Mouse (Mus musculus): ENCODE measurements at regions not wholly inside any gene's neighbourhood (a gene's known extent, or its start where the extent isn't known, plus 50 kb on each side); places are given as distances from the start of the nearest gene placed in this dataset.

GRCm38 (mm10) chr16:27138384-27138783 lies 146.9 kb upstream of the Gmnc start:
- in situ Hi-C loops (cut with MboI, MseI) = loop anchor here in 1 of 2 experiments (5.0 kb wide), 2 partner anchors 319 to 901 kb away; no protein-coding TSS in a partner anchor

DNA sequence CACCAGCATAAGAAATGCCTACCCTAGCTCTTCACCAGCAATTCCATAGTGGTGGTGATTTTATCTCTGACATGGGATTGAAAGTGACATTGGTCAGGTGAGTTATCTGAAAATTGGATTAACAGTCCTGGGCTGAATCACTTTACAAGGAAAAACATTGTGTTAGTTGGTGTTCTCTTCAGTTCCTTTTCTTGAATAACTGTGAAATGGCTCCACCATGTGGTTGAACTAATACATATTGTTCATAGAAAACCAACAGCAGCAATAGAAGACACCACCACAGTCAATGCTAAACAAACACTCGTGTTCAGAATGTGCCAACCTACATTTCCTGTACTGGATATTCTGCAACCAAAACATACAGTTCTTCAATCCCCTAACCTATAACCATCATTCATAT lies 147.5 kb upstream of the Gmnc start:
- in situ Hi-C loops (cut with MboI, MseI) = loop anchor here in 1 of 2 experiments (5.0 kb wide), 2 partner anchors 318 to 902 kb away; no protein-coding TSS in a partner anchor

- in situ Hi-C loops (cut with MboI, MseI) = loop anchor here (5.0 to 10.0 kb wide), 3 partner anchors 317 to 1175 kb away; no protein-coding TSS in a partner anchor
Observed at GRCm38 (mm10) chr16:27140037-27140436, 148.6 kb upstream of the Gmnc start.

GRCm38 (mm10) chr16:27155805-27156204 lies 151.5 kb upstream of the Ostn start:
- in situ Hi-C loops (cut with MboI, MseI) = no loop called here

GRCm38 (mm10) chr16:27195650-27196049 lies 111.6 kb upstream of the Ostn start:
- in situ Hi-C loops (cut with MboI, MseI) = no loop called here

All from T-helper 17 cell (primary cell).